Mouse (Mus musculus) embryonic facial prominence, embryonic 12.5 days (tissue): ENCODE results near the gene Astn2. TPM values are rescaled to one million over a fixed set of nuclear protein-coding genes. Genes with fewer than 3 reads are reported as not detected.
A peak's percentile ranks its signal among the peaks of the same experiment; 100 is the strongest.

Experiments
- ATAC-seq: fragments of 200-750 bp; cut with Nextera tagmentation; 2 replicates; pipeline ENCODE4 v1.8.0; 2017; ENCODE audit not compliant: insufficient number of reproducible peaks, insufficient read depth, low FRiP score, low TSS enrichment
- H3K27ac ChIP-seq: fragments of 300-500 bp; sonication (generic); 2 replicates; pipeline ENCODE4 v1.5.1; 2016; ENCODE audit warnings: mild to moderate bottlenecking
- H3K27me3 ChIP-seq: fragments of 300-500 bp; sonication (generic); 2 replicates; pipeline ENCODE4 v1.6.1; 2016; ENCODE audit warnings: mild to moderate bottlenecking, moderate library complexity
- H3K36me3 ChIP-seq: fragments of 300-500 bp; sonication (generic); 2 replicates; pipeline ENCODE4 v1.6.1; 2016; ENCODE audit warnings: mild to moderate bottlenecking
- H3K4me1 ChIP-seq: fragments of 300-500 bp; sonication (generic); 2 replicates; pipeline ENCODE4 v1.6.1; 2016
- H3K4me2 ChIP-seq: fragments of 300-500 bp; sonication (generic); replicated peaks from 2 replicates; pipeline ENCODE4 v1.6.1; 2016; ENCODE audit warnings: mild to moderate bottlenecking, moderate library complexity
- H3K4me3 ChIP-seq: fragments of 300-500 bp; sonication (generic); 2 replicates; pipeline ENCODE4 v1.5.1; 2016; ENCODE audit warnings: mild to moderate bottlenecking
- H3K9ac ChIP-seq: fragments of 300-500 bp; sonication (generic); 2 replicates; pipeline ENCODE4 v1.6.1; 2016; ENCODE audit warnings: mild to moderate bottlenecking, moderate library complexity
- H3K9me3 ChIP-seq: fragments of 300-500 bp; sonication (generic); 2 replicates; pipeline ENCODE4 v1.6.1; 2016; ENCODE audit warnings: mild to moderate bottlenecking, moderate library complexity
- WGBS: fragments of 180-500 bp; shearing (Covaris S2); methylation state at CpG from one replicate; pipeline ENCODE4 v1.1.7; 2016; 5-methylcytosine and 5-hydroxymethylcytosine counted together
- polyA plus RNA-seq: library from polyadenylated mRNA; unstranded; fragments of >200 nt; fragmentation: Nextera tagmentation; extraction: Ambion mirVana; gene quantifications from 2 replicates; pipeline ENCODE4 v1.2.1, GENCODE M21; 2016

Astn2 gene
- polyA plus RNA-seq, 1 experiment from 2014 or later: 1.6 TPM

GRCm38 (mm10) chr4:66029901-66030300, 374.5 kb downstream of the Astn2 start:
- peaks cover 6% of the 10 kb centered on the region; the same call in 1 of the 2 replicates for H3K4me1 ChIP-seq

DNA sequence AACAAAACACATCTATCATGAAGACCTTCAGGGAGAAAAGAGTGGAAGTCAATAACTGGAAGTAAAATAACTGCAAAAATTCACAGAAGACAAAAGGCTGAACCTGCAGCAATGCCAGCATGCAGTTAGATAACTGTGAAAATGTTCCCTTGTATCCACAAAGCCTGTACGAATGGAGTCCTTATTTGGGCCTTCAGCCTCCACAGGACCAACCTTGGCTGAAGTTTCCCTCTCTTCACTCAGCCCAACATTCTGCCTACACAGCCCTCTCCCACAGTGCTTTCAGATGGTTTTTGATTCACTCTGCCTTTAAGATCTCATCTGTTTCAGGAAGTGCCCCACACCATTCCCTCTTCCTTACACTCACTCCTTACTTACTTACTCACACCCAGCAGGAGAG, 376.5 kb downstream of the Astn2 start:
- Histone ChIP-seq H3K27me3 (no peaks in the 10 kb centered on the region), H3K4me3 (no peak overlapping the region), H3K27ac (no peak overlapping the region), H3K9ac (no peak overlapping the region), H3K9me3 (no peaks in the 10 kb centered on the region), H3K36me3 (no peaks in the 10 kb centered on the region), H3K4me1 (peaks cover 6% of the 10 kb centered on the region; the same call in 1 of the 2 replicates), H3K4me2 (no peak overlapping the region)
- ATAC-seq: no peak
- WGBS: 85% methylated on average over 1 of the region's 1 CpGs

More at GRCm38 (mm10) chr4:66029901-66030300, 374.5 kb downstream of the Astn2 start:
- Histone ChIP-seq H3K4me2 (no peak overlapping the region), H3K9me3 (no peaks in the 10 kb centered on the region), H3K4me3 (no peak overlapping the region), H3K27ac (no peak overlapping the region), H3K9ac (no peak overlapping the region), H3K36me3 (no peaks in the 10 kb centered on the region), H3K27me3 (no peaks in the 10 kb centered on the region)
- ATAC-seq: no peak
- 66% methylated on average over 4 of the region's 4 CpGs for WGBS

DNA sequence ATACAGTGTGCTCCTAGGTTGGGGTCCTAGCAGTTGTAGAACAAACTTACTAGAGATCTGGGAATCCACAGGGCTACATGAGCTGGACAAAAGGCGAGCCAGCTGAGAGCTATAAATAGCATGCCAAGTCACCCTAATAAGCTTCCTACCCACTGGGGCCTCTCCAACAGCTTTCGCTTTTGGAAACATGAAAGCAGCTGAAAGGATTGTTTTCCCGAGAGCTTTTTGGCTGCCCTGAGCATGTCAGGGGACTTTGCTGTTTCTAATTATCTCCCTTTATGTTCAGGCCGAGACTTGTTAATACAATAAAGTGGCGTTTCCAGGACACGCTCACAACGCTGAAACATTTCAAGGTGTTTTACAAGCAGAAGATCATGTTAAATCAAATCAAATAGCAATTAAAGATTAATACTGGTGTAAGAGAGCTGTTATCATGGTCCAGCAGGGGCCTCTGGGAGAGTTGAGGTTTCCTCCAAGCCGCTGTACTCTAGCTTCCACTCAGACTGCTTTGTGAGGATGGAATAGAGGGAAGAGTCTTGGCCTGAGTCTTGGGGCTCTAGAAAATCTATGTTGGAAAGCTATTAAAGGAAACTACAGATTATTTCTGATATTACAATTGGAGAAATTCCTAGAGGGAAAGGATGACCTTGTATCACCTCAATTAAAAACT, 378.9 kb downstream of the Astn2 start:
- Histone ChIP-seq H3K4me2 (no peak overlapping the region), H3K4me3 (no peak overlapping the region), H3K36me3 (no peaks in the 10 kb centered on the region), H3K27ac (0 out of 2 replicates have a peak overlapping the region, but pooled peaks have one; percentile 17), H3K27me3 (no peaks in the 10 kb centered on the region), H3K4me1 (peaks cover 6% of the 10 kb centered on the region; the same call in 1 of the 2 replicates), H3K9ac (no peak overlapping the region), H3K9me3 (no peaks in the 10 kb centered on the region)
- 11% methylated on average over 8 of the region's 8 CpGs for WGBS
- peak; percentile 77 for ATAC-seq

GRCm38 (mm10) chr4:66002936-66003335, 401.5 kb downstream of the Astn2 start:
- no peaks in the 10 kb centered on the region for H3K4me1 ChIP-seq

GRCm38 (mm10) chr4:65983643-65984042, 420.8 kb downstream of the Astn2 start:
- Histone ChIP-seq H3K4me3 (no peak overlapping the region), H3K27ac (no peak overlapping the region), H3K9ac (no peak overlapping the region), H3K4me1 (no peaks in the 10 kb centered on the region), H3K4me2 (no peak overlapping the region), H3K27me3 (no peaks in the 10 kb centered on the region), H3K9me3 (no peaks in the 10 kb centered on the region), H3K36me3 (no peaks in the 10 kb centered on the region)
- ATAC-seq: no peak
- WGBS: 95% methylated on average over 2 of the region's 2 CpGs

More at GRCm38 (mm10) chr4:66002936-66003335, 401.5 kb downstream of the Astn2 start:
- Histone ChIP-seq H3K27ac (no peak overlapping the region), H3K36me3 (no peaks in the 10 kb centered on the region), H3K4me3 (no peak overlapping the region), H3K4me2 (no peak overlapping the region), H3K27me3 (no peaks in the 10 kb centered on the region), H3K9me3 (no peaks in the 10 kb centered on the region), H3K9ac (no peak overlapping the region)
- ATAC-seq: no peak

GRCm38 (mm10) chr4:65982882-65983281, 421.5 kb downstream of the Astn2 start:
- H3K4me1 ChIP-seq: no peaks in the 10 kb centered on the region
- no peak overlapping the region for H3K27ac ChIP-seq
- no peaks in the 10 kb centered on the region for H3K36me3 ChIP-seq
- no peak overlapping the region for H3K4me3 ChIP-seq
- H3K4me2 ChIP-seq: no peak overlapping the region
- no peaks in the 10 kb centered on the region for H3K9me3 ChIP-seq
- WGBS: 53% methylated on average over 4 of the region's 4 CpGs
- H3K27me3 ChIP-seq: no peaks in the 10 kb centered on the region
- no peak for ATAC-seq
- no peak overlapping the region for H3K9ac ChIP-seq

DNA sequence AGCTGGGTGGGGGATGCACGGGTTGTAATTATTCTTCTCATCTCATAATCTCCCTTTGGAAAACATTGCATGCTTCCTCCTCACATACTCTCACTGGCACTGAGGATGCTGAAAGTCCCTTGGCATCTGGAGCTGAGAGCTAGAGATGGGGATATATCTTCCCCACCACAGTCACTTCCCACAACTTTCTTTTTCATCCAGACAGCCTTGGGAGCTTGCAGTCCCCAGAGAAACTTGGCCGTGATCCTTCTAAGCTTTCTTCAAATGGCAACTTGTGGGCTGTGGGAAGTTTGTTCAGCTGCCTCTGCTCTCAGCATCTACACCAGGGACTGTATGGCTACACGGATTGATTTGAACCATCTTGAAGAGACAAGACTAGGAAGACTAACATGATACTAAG, 428.2 kb downstream of the Astn2 start:
- ATAC-seq: no peak
- WGBS: 73% methylated on average over 3 of the region's 3 CpGs
- no peak overlapping the region for H3K9ac ChIP-seq
- H3K9me3 ChIP-seq: no peaks in the 10 kb centered on the region
- H3K4me2 ChIP-seq: no peak overlapping the region
- no peak overlapping the region for H3K27ac ChIP-seq
- H3K27me3 ChIP-seq: no peaks in the 10 kb centered on the region
- H3K4me1 ChIP-seq: no peaks in the 10 kb centered on the region
- no peaks in the 10 kb centered on the region for H3K36me3 ChIP-seq
- H3K4me3 ChIP-seq: no peak overlapping the region

- Histone ChIP-seq H3K27ac (no peak overlapping the region), H3K4me2 (no peak overlapping the region), H3K27me3 (no peaks in the 10 kb centered on the region), H3K9me3 (no peaks in the 10 kb centered on the region), H3K4me3 (no peak overlapping the region), H3K4me1 (no peaks in the 10 kb centered on the region), H3K36me3 (no peaks in the 10 kb centered on the region), H3K9ac (no peak overlapping the region)
- no peak for ATAC-seq
- WGBS: 54% methylated on average over 1 of the region's 1 CpGs
Observed at GRCm38 (mm10) chr4:65972395-65972794, 432.0 kb downstream of the Astn2 start.

DNA sequence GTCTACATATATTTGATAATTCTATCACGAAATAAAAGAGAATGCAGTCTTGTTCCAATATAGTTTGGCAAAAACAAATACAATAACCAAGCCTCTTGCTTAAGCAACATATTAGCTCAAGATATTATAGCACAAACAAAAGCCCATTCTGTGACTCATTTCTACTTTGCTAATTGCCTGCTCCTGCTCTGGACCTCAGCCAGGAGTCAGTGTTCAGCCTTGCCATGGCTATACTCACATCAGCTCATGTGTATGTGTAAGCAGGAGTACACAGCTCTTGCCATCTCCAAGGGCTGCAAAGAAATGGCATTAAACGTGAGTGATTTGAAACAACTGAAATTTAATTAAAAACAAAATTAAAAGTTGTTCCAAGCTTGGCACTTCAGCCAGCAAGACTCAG, 435.1 kb downstream of the Astn2 start:
- no peaks in the 10 kb centered on the region for H3K36me3 ChIP-seq
- H3K9ac ChIP-seq: no peak overlapping the region
- H3K9me3 ChIP-seq: no peaks in the 10 kb centered on the region
- H3K4me1 ChIP-seq: no peaks in the 10 kb centered on the region
- no peak overlapping the region for H3K4me2 ChIP-seq
- no peak overlapping the region for H3K4me3 ChIP-seq
- WGBS: 68% methylated on average over 2 of the region's 2 CpGs
- no peak overlapping the region for H3K27ac ChIP-seq
- ATAC-seq: no peak
- no peaks in the 10 kb centered on the region for H3K27me3 ChIP-seq

GRCm38 (mm10) chr4:65964604-65965003, 439.8 kb downstream of the Astn2 start:
- no peaks in the 10 kb centered on the region for H3K9me3 ChIP-seq
- H3K4me2 ChIP-seq: no peak overlapping the region
- 69% methylated on average over 3 of the region's 3 CpGs for WGBS
- H3K4me1 ChIP-seq: no peaks in the 10 kb centered on the region
- no peak for ATAC-seq
- no peak overlapping the region for H3K9ac ChIP-seq
- H3K36me3 ChIP-seq: no peaks in the 10 kb centered on the region
- H3K27me3 ChIP-seq: no peaks in the 10 kb centered on the region
- H3K27ac ChIP-seq: no peak overlapping the region
- no peak overlapping the region for H3K4me3 ChIP-seq

- Histone ChIP-seq H3K4me3 (no peak overlapping the region), H3K27me3 (no peaks in the 10 kb centered on the region), H3K36me3 (no peaks in the 10 kb centered on the region), H3K4me2 (no peak overlapping the region), H3K9ac (no peak overlapping the region), H3K27ac (no peak overlapping the region), H3K9me3 (no peaks in the 10 kb centered on the region), H3K4me1 (no peaks in the 10 kb centered on the region)
- no peak for ATAC-seq
- 71% methylated on average over 5 of the region's 5 CpGs for WGBS
Observed at GRCm38 (mm10) chr4:65959188-65959759, 445.1 kb downstream of the Astn2 start.

DNA sequence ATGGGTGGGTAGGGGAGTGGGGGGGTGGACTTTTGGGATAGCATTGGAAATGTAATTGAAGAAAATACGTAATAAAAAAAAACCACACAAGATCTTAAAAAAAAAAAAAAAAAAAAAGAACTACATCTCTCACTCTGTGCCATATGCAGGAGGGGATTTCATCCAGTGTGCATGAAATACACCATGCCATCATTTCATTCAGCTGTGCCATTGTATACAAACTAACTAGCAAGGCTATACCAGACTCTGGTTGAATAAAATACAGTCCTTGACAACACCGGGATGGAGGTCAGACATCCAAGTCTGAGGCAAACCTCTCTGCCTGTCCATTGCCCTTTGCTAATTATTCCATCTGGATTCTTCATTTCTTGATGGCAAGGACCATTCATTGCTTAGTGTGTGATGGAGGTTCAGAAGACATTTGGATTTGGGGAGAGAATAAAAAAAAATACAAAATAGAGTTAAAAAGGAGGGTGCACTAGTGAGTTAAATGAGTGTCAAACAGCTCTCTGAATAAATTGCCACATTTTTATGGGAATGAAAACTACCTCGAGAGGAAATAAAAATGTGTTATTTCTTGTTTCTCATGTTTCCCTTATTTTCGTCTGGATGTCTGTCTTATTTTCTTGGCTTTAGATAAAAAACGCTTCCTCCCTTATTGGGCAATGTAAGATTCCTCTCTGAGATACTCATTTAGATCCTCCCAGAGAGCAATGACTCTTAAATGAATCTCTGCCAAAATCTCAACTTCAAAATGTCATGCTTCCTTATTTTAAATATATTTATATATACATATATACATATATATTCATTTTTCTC, 445.8 kb downstream of the Astn2 start:
- Histone ChIP-seq H3K9ac (no peak overlapping the region), H3K27me3 (no peaks in the 10 kb centered on the region), H3K4me1 (no peaks in the 10 kb centered on the region), H3K27ac (no peak overlapping the region), H3K36me3 (no peaks in the 10 kb centered on the region), H3K4me3 (no peak overlapping the region), H3K9me3 (no peaks in the 10 kb centered on the region), H3K4me2 (no peak overlapping the region)
- no peak for ATAC-seq
- 77% methylated on average over 5 of the region's 5 CpGs for WGBS
